Mouse (Mus musculus) ES-Bruce4 (cell line): Measurements from ENCODE around the gene Glul.

Experiments
- CTCF ChIP-seq: IDR thresholded peaks from one replicate; pipeline ENCODE4 v1.8.1; 2011; ENCODE audit warnings: low read depth, low read length
- POLR2A ChIP-seq: IDR thresholded peaks from one replicate; pipeline ENCODE4 v1.8.1; 2011; ENCODE audit warnings: low read length; ENCODE audit not compliant: insufficient read depth

DNA sequence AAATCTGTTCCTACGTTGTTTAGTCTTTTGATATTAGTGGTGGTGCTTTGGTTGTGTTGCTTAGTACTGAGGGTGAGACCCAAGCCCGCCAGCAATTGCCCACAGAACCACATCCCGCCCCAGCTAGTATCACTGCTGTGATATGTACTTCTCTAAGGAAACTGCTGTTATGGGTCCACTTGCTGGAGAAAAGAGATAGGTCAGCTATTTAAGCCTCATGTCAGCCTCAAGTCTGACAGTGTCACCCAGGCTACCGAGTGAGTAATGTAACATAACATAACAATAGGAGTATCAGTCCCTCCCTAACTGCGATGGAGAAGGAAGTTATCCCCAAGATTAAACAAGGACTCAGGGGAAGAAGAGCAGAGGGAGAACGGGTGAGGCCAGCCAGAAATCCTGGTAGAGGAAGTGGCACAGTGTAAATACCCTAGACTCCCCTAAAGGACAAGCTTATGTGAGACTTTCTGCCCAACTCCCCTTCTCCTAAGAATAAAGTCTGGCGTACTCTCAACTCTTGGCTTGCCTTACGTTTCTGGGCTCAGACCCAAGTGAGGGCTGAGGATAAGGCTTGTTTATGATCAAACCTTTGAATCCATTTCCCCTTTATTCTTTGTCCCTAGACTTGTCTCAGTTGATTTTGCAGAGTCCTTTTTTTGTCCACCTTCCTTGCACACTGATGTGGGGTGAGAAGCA is 5.4 kb upstream of the Glul start:
- TF ChIP-seq CTCF (no peak), POLR2A (no peak)
